Mouse (Mus musculus) heart, postnatal 0 days (tissue): ENCODE measurements around the gene Inppl1.

Source experiments
- CTCF ChIP-seq: IDR thresholded peaks from 2 replicates; pipeline ENCODE4 v1.5.1; 2016; ENCODE audit warnings: antibody characterized with exemption, control low read depth, low read depth
- EP300 ChIP-seq: IDR thresholded peaks from 2 replicates; pipeline ENCODE4 v1.6.1; 2016; ENCODE audit warnings: antibody characterized with exemption, low read depth

- no peak for TF ChIP-seq CTCF
- no peak for TF ChIP-seq EP300
These were observed 37.9 kb upstream of the Inppl1 start for GRCm38 (mm10) chr7:101875978-101876377.
